Mouse (Mus musculus): Measurements from ENCODE around the gene Tecpr1.

GRCm38 (mm10) chr5:144169275-144169975 is 54.0 kb downstream of the Tecpr1 start:
- no peak for TF ChIP-seq CTCF (IDR thresholded peaks at IDR 0.05; ENCODE audit: low read depth)
- TF ChIP-seq EP300 (optimal IDR thresholded peaks at IDR 0.05), result no peak
